Mouse (Mus musculus) testis, adult 2 months (tissue): ENCODE results near the gene Dgat2.

Experiments
- CTCF ChIP-seq: fragments of 200-500 bp; IDR thresholded peaks from 2 replicates; pipeline ENCODE4 v1.5.1; 2012; ENCODE audit warnings: low read depth, mild to moderate bottlenecking, inconsistent platforms, low read length, moderate library complexity; ENCODE audit not compliant: control insufficient read depth, insufficient read depth, insufficient replicate concordance
- POLR2A ChIP-seq: fragments of 200-500 bp; IDR thresholded peaks from 2 replicates; pipeline ENCODE4 v1.6.1; 2012; ENCODE audit warnings: low read depth, mild to moderate bottlenecking, inconsistent platforms, low read length, moderate library complexity; ENCODE audit not compliant: control insufficient read depth

GRCm38 (mm10) chr7:99158011-99158410 lies 24.5 kb downstream of the Dgat2 start:
- no peak for TF ChIP-seq CTCF
- TF ChIP-seq POLR2A: no peak
